Mouse (Mus musculus) cerebellum, postnatal 25 days (tissue): Measurements from ENCODE around the gene U2surp.
"Not testable (repeated sequence)": the region's sequence is repeated elsewhere in the genome, so short reads cannot be mapped to it uniquely, and the experiment has no call there.

Source experiments
- DNase-seq, 2 experiments: peaks; one replicate each; pipeline ENCODE4 v3.0.0; 2021; ENCODE audit warnings: mixed read lengths in 2 of 2

U2surp gene

DNA sequence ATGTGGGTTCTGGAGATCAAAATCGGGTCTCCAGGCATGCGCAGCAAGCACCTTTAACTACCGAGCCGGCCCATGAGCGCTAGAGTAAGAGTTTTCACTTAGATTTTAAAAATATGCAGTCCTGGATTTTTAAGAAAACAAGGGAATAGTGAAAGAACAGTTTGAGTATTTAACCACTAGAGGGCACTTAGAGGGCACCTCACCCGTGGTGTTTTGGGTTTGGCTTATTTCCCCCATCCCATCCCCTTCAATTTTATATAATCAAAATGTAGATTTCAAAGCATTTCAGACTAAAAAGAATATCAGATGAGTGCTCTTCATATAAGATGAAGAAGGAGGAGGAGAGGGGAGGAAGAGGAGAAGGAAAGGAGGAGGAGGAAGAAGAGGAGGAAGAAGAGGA, 22.0 kb upstream of the U2surp start:
- DNase-seq = no peak

GRCm38 (mm10) chr9:95531144-95531543, 19.3 kb upstream of the U2surp start:
- DNase-seq = peak; percentile 79 to 84

GRCm38 (mm10) chr9:95527676-95528075, 15.9 kb upstream of the U2surp start:
- DNase-seq = peak; percentile 41 to 55

GRCm38 (mm10) chr9:95525961-95526360, 14.2 kb upstream of the U2surp start:
- peak; percentile 90 to 93 for DNase-seq

- DNase-seq = no peak
Observed at GRCm38 (mm10) chr9:95525376-95525775, 13.6 kb upstream of the U2surp start.

DNA sequence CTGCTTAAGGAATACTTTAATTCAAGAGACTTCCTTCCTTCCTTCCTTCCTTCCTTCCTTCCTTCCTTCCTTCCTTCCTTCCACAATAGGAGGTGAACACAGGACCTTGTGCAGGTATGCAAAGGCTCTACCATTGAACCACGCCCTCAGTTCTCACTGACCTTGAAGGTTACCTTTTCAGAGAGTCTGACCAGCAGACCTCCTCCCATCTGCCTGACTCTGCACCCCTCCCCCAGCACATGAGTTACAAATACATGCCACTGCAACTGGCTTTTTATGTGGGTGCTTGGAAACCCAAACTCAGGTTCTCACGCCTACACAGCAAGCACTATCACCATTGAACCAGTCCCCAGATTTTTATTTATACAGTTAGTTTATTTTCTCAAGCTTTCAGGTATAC, 10.8 kb upstream of the U2surp start:
- DNase-seq = no peak

GRCm38 (mm10) chr9:95521566-95521965, 9.8 kb upstream of the U2surp start:
- DNase-seq = no peak

- DNase-seq = no peak
Observed at GRCm38 (mm10) chr9:95521031-95521430, 9.2 kb upstream of the U2surp start.

GRCm38 (mm10) chr9:95520563-95520962, 8.8 kb upstream of the U2surp start:
- no peak for DNase-seq

DNA sequence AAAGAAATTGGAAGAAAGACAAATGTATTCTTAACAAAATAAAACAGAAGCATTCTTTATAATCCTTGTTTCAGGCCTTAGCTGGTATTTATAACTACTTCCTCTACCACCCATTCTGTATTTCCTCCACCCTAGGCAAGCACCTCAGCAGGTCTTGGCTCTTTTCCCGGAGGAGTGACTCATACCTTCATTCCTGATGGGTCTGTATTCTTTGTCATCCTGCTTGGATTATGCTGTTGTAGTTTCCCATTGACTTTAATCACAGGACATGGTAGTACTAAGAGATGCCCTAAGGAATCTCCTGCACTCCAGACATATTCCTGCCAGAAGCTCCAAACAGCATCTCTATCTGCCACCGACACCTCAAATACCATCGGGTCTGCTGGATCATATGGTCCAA, 2.6 kb upstream of the U2surp start:
- DNase-seq = peak; percentile 57 to 74

DNA sequence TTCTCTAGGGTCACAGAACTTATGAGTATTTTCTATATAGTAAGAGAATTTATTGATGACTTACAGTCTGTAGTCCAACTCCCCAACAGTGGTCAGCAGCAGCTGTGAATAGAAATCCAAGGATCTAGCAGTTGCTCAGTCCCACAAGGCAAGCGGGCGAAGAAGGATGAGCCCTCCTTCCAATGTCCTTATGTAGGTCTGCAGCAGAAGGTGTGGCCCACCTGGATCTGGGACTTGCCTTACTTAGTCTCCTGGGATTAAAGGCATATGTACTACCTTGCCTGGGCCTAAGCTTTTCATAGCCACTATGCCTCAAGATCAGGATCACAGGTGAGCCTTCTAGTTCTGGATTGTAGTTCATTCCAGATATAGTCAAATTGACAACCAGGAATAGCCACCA, 2.0 kb upstream of the U2surp start:
- DNase-seq = no peak

DNA sequence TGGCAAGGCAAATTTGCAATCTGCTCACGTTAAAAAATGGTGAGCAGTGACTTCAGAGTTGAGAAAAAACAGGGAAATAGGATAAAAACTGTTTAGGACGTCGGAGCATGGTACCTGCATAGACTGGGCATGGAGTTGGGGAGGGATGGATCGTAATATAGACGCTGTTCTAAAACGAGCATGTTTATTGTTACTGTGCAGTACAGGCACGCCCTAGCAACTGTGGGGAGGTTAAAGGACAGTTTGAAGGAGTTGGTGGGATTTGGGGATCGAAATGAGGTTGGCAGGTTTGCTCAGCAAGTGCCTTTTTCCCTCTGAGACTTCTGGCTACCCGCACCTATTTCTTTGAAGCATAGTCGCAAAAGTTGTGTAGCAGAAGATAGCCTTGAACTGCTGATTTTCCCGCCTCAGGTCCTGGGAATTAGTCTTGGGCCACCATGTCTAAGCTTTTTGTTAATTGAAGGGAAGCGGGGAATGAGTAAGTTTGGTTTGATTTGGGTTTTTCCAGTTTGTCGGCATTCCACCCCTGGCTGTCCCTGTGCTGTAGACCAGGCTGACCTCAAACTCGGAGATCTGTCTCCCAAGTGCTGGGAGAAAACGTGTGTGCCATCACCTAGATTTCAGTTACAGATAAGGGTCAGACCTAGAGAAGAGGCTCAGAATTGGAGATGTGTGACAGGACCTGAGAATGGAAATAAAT, 685 bp upstream of the U2surp start:
- DNase-seq = no peak

DNA sequence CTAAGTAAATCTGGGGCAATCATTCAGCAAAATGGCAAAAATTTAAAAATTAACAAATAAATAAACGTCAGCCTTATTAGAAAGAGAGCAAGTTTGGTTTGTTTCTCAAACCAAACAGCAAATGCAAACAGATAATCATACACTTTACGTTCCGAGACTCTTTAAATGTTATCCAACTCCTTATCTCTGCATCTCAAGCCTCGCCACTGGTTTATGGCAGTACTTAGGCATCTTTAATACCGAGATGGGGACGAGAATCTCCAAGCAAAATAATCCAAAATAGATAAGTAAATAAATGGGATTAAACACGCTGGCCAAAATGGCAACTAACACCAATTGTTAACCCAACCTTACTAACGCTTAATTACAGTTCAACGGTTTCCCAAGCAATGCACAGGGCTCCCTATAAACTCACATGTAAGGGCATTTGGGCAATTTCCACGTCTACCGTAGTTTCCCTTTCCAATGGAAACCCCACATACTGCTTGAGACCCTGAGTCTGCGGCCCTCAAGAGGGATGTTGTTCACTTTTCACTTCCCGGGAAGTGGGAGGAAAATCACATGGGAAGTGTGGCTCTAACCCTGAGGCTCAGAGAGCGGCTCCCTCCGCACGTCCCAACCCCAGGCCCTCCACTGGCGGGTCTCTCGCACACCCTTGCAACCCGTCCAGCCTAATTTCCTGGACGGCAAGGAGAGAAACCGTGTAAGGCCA, 947 bp downstream of the U2surp start:
- no peak for DNase-seq

GRCm38 (mm10) chr9:95505666-95506065, 6.1 kb downstream of the U2surp start:
- no peak for DNase-seq

- no peak for DNase-seq
Observed at GRCm38 (mm10) chr9:95499848-95500247, 11.9 kb downstream of the U2surp start.

DNA sequence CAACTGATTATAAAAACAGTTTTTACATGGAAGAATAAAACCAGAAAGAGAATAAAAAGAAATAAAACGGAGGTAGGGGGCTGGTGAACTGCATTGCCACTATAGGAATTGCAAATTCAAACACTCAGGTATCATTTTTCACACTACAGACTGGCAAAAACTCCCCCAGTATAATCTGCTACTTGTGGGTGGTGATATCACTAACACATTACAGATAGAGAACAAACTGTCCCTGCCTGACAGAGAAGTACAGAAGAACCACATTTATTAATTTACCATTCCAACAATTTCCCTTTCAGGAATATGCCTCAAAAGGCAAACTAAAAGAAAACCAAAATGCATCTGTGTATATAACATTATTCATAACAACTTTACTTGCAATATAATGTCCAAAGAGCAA, 16.8 kb downstream of the U2surp start:
- no peak for DNase-seq

- no peak for DNase-seq
Observed at GRCm38 (mm10) chr9:95493393-95493792, 18.4 kb downstream of the U2surp start.

DNA sequence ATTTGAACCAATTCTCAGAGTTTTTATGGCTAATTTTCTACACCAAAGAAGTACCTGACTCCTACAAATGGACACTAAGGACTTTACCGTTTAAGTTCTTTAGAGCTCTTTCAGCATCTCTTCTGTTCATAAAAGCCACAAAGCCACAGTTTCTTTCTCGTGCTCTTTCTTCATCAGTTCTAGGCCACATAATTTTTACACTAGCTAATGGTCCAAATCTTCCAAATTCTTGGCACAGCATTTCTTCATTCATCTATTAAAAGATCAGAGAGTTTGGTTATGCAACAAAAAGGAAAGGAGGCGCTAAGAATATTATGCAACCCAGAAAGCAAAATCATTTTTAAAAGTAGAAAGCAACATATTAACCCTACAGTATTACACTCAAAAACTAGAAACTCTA, 21.8 kb downstream of the U2surp start:
- DNase-seq = no peak

DNA sequence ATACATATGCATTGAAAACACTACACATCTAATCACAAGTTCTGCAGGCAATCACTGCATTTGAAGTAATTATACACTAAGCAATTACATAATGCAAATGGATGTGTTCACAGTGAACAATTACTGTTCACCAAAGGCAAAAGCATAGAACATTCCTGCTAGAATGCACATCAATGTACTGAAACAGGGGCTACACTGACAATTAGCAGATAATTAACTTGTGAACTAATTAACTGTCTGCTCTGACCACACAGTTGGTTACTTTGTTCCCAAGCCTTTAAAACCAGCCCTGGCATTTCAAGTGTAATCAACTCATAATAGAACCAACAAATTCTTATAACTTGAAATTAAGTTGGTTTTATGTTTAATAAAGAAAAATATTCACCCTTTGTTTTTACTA, 22.9 kb downstream of the U2surp start:
- DNase-seq = no peak

DNA sequence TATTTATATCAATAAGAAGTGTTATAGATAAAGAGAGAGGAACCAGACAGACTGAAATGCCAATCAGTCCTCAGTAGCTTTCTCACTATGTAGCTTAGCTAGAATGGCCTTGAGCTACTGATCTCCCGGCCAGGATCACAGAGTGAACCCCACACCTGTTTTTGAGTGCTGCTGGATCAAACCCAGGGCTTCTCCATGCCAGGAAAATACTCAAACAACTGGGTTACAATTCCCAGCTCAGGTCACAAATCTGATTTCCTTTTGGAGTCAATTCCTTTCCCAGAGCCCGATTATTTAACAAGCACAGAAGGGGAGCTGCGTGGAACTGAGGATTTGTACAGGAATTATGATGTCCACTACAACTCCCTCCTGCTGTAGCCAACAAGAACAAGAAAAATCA, 31.8 kb downstream of the U2surp start:
- DNase-seq = no peak

GRCm38 (mm10) chr9:95478443-95478842, 33.4 kb downstream of the U2surp start:
- DNase-seq = no peak

DNA sequence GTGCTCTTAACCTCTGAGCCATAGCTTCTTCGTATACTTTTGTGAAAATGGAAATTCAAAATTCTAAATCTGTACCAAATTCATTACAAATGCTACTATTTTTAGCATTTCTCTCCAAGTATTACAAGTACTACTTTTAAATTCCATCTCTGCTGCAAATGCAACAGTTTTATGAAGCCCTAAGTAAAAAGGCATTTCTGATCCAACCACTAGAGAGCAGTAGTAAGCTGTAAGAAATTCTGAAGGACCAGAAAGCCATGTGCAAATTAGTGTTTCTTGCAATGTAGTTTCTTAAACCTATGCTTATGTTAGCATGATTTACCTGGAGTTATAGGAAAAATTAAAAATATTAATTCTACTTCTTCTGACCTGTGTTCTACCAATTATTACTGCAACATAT, 38.9 kb downstream of the U2surp start:
- no peak for DNase-seq

DNA sequence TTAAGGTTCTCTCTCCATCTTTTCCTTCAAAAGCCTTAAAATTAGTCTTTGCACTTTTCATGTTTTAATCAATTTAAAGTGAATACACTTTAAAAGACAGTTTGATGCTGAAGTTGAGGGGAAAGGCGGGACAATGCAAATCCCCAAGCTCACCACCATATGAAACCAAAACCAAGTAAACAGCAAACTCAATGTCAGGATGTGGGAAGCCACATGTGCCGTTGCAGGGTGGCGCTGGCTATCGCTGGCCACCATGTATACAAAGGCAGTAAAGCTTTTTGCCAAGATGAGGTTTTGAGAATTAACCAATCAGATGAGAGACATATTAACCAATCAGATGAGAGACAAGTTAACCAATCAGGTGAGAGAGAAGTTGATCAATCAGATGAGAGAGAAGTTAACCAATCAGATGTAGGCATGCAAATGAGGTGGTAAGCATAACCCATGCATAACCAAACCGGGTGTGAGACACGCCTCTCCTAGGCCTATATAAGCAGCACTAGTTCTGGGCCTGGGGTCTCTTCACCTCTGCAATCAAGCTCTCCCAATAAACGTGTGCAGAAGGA, 42.7 kb downstream of the U2surp start:
- not testable (repeated sequence) for DNase-seq

DNA sequence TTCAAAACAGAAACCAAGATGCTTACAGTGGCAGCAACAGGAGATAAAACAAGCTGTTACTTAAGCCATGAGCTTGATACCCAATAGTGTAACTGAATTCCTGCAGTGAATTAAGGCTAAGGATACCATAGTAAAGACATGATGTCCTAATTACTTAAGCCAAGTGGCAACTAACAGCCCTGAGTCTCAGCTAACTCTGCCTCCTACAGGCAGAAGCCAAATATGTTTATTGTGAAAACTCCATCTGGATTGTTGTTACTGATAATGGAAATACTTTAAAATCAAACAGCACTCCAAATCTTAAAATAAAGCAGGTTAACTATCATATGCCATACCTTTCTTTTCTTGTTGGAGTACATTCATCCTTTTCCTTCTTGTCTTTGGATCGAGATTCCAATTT, 47.8 kb downstream of the U2surp start:
- DNase-seq = no peak
